Mouse (Mus musculus) hindbrain, embryonic 10.5 days (tissue): ENCODE measurements around the gene A3galt2. TPM values are rescaled to one million over a fixed set of nuclear protein-coding genes. Genes with fewer than 3 reads are reported as not detected.

Experiments
- DNase-seq: peaks from one replicate; pipeline ENCODE4 v3.0.0-alpha.2; 2017; ENCODE audit warnings: low spot score
- H3K27ac ChIP-seq: fragments of 300-500 bp; sonication (generic); 2 replicates; pipeline ENCODE4 v1.5.1; 2016; ENCODE audit warnings: mild to moderate bottlenecking, moderate library complexity
- H3K27me3 ChIP-seq: fragments of 300-500 bp; sonication (generic); 2 replicates; pipeline ENCODE4 v1.6.1; 2016; ENCODE audit warnings: mild to moderate bottlenecking; ENCODE audit not compliant: poor library complexity, insufficient read depth, severe bottlenecking
- H3K36me3 ChIP-seq: fragments of 300-500 bp; sonication (generic); 2 replicates; pipeline ENCODE4 v1.6.1; 2016; ENCODE audit warnings: mild to moderate bottlenecking, moderate library complexity
- H3K4me1 ChIP-seq: fragments of 300-500 bp; sonication (generic); replicated peaks from 2 replicates; pipeline ENCODE4 v1.6.1; 2016; ENCODE audit warnings: mild to moderate bottlenecking
- H3K4me3 ChIP-seq: fragments of 300-500 bp; sonication (generic); 2 replicates; pipeline ENCODE4 v1.5.1; 2016; ENCODE audit warnings: mild to moderate bottlenecking, moderate library complexity
- H3K9me3 ChIP-seq: fragments of 300-500 bp; sonication (generic); 2 replicates; pipeline ENCODE4 v1.6.1; 2016; ENCODE audit warnings: mild to moderate bottlenecking, moderate library complexity
- WGBS: fragments of 180-500 bp; shearing (Covaris S2); methylation state at CpG from one replicate; pipeline ENCODE4 v1.1.7; 2016; 5-methylcytosine and 5-hydroxymethylcytosine counted together
- polyA plus RNA-seq: library from polyadenylated mRNA; unstranded; fragments of >200 nt; fragmentation: Nextera tagmentation; extraction: Ambion mirVana; gene quantifications from 2 replicates; pipeline ENCODE4 v1.2.1, GENCODE M21; 2016

A3galt2 gene
- polyA plus RNA-seq, 1 experiment from 2014 or later, result 0.18 TPM

DNA sequence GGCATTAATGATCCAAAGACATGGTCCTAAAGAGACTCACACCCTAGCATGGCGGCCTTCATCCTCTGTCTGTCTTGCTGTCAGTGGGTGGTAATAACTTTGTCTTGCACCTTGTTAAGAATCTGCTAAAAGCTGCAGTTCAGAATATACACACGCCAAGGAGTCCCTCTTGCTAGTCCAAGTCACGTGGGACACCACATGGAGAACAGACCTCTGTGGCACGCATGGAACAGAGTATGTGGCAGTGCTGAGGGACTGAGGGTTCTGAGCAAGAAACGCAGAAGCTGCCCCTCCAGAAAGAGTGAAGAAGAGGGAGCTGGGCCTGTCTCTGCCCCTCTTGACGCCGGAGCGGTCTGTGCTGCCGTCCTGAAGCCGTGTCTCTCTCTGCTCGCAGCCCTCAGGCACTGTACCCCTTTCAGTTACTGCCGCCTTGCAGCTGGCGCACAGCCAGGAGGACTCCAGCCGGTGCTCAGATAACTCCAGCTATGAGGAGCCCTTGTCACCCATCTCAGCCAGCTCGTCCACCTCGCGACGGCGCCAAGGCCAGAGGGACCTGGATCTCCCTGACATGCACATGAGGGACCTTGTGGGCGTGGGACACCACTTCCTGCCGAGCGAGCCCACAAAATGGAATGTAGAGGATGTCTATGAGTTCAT lies 7.4 kb upstream of the A3galt2 start:
- Histone ChIP-seq H3K4me1 (peaks cover 6% of the 10 kb centered on the region), H3K36me3 (peaks cover 100% of the 10 kb centered on the region)
- 93% methylated on average over 22 of the region's 22 CpGs for WGBS

DNA sequence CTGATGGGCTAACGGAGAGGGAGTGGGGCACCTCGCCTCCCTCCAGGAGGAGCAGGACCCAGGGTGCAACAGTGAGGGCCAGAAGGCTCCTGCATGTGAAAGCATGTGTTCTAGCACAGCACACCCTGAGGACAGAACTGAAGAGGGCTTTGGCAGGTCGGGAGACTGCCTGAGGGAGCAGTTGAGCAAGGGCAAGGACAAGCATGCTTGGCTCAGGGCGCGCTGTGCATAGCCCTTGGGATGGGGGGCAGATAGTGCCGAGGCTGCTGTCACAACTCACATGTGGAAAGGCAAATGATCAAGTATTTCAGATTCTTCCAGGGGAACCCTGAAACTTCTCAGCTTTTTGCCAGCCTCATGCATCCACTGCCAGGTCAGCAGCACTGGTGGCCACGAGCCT lies 6.9 kb upstream of the A3galt2 start:
- no peak for DNase-seq
- Histone ChIP-seq H3K4me3 (no peak overlapping the region), H3K4me1 (peaks cover under 1% of the 10 kb centered on the region; the same call in 1 of the 2 replicates), H3K36me3 (peaks cover 100% of the 10 kb centered on the region), H3K9me3 (no peaks in the 10 kb centered on the region), H3K27me3 (no peaks in the 10 kb centered on the region), H3K27ac (peak overlapping the region; percentile 16; the same call in 1 of the 2 replicates)
- 92% methylated on average over 7 of the region's 7 CpGs for WGBS

More for the DNA sequence above, 7.4 kb upstream of the A3galt2 start:
- Histone ChIP-seq H3K27me3 (no peaks in the 10 kb centered on the region), H3K4me3 (no peak overlapping the region), H3K27ac (no peak overlapping the region), H3K9me3 (no peaks in the 10 kb centered on the region)
- DNase-seq, result no peak

DNA sequence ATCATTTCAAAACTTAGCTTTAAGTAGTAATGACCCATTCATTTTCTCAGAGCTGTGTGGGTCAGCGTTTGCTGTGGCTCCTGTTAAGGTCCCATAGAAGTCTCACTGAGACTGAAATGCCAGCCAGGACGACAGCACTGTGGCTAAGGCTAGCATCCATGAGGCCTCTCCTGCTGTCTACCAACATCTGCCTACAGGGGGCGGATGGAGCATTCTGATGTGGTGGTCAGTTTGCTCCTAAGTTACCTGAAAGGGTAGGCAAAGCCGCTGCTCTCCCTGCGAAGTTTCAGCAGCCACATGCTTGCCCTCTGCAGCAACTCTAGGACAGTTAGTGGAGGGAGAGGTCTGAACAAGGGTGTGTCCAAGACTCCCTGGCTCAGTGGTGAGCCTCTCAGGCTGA lies 4.2 kb upstream of the A3galt2 start:
- DNase-seq, result no peak
- H3K4me3 ChIP-seq, result no peak overlapping the region
- peaks cover 98% of the 10 kb centered on the region for H3K36me3 ChIP-seq

DNA sequence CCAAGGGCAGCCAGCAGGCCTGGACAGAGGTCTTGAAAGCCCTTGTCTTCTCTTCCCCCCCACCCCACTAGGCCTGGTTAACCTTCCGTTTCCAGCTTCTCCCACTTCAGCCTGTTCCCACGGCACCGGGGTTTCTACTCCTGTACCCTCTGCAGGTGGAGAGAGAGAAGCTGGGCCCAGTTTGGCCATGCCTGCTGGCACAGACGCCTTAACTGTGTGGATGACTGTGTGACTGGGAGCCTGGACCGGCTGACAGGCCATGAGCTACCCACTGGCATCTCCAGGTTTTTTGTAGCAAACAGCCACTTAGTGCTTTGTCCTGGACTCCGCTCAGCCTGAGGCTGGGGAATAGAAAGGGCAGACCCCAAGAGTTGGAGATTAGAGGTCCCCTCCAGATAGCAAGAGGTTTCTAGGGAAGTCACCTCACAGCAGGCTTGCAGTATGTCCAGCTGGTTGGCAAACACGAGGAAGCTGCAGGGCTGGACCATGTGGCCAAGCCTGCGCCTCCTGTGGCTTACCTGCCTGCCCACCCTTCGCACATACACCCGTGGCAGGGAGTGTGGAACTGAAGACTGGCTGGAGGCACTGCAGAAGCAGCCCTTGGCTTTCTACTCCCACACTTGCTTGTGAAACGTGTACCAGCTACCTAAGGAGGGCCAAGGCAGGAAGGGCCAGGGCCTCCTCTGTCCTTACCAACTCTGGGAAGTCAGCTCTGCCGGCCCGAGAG lies 3.0 kb upstream of the A3galt2 start:
- 92% methylated on average over 13 of the region's 13 CpGs for WGBS
- H3K4me3 ChIP-seq, result no peak overlapping the region
- no peak overlapping the region for H3K27ac ChIP-seq
- no peak for DNase-seq
- H3K4me1 ChIP-seq, result peaks cover 13% of the 10 kb centered on the region
- H3K36me3 ChIP-seq, result peaks cover 87% of the 10 kb centered on the region
- no peaks in the 10 kb centered on the region for H3K27me3 ChIP-seq
- H3K9me3 ChIP-seq, result no peaks in the 10 kb centered on the region

More for the DNA sequence above, 4.2 kb upstream of the A3galt2 start:
- WGBS, result 68% methylated on average over 5 of the region's 5 CpGs
- Histone ChIP-seq H3K27me3 (no peaks in the 10 kb centered on the region), H3K27ac (no peak overlapping the region), H3K4me1 (peaks cover 12% of the 10 kb centered on the region), H3K9me3 (no peaks in the 10 kb centered on the region)

DNA sequence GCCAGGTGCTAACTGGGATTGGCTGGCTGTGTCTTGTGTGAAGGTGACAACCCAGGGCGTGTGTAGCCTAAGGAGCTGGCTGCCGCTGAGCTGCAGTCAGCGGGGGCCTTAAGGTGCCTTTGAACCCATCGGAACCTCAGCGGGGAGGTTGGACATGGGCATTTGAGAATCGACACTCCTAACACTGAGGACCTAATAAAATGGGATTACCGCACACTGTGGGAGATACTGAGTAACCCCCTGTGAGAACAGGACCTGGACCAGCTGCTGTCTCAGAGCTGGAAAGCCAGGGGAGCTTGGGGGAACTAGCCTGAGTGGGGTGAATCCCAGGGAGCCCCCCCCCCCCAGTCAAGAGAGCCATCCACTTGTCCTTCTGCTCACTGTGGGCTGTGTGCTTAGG lies 1.6 kb upstream of the A3galt2 start:
- Histone ChIP-seq H3K4me1 (peaks cover 13% of the 10 kb centered on the region), H3K27ac (no peak overlapping the region), H3K9me3 (no peaks in the 10 kb centered on the region), H3K4me3 (no peak overlapping the region), H3K27me3 (no peaks in the 10 kb centered on the region), H3K36me3 (peaks cover 73% of the 10 kb centered on the region)
- no peak for DNase-seq
- WGBS, result 94% methylated on average over 7 of the region's 7 CpGs

DNA sequence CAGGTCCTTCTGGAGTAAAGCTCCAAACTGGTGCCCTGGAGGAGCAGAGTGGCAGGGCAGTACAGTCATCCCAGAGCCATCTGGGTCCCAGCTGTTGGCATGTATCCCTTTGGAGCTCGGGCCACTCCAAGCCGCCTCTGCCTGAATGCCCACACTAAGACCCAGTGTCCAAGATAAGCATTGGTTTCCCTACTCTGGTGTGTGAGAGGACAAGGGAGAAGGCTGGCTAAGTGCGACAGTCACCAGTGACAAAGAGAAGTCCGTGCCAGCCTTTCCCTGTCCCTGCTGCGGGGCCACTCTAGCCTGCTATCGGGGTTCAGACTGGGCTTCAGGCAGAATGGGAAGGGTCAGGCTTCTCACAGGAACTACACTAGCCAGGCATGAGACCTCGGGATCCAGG lies 736 bp downstream of the A3galt2 start:
- 80% methylated on average over 7 of the region's 7 CpGs for WGBS
- no peak for DNase-seq
- H3K4me3 ChIP-seq, result no peak overlapping the region
- H3K9me3 ChIP-seq, result no peaks in the 10 kb centered on the region
- peak overlapping the region; percentile 19; the same call in 1 of the 2 replicates for H3K27ac ChIP-seq
- H3K36me3 ChIP-seq, result peaks cover 50% of the 10 kb centered on the region
- peaks cover 13% of the 10 kb centered on the region for H3K4me1 ChIP-seq
- no peaks in the 10 kb centered on the region for H3K27me3 ChIP-seq

DNA sequence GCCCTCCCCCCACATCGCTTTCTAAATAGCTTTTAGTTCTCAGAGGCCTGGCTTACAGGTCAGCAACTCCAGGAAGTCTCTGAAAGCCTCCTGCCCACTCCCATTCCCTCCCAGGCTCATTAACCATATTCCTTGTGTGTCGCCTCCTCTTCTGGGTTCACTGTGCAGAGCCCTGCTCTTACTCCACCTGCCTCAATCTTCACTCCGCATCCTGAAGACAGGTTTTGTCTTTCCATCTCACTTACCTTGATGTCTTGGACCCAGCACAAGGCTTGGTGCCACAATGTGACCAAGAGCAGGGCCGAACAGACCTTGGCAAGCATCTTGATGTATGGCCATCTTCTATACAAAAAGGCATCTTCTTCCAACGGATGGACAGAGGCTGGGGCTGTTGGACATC lies 4.0 kb downstream of the A3galt2 start:
- H3K4me3 ChIP-seq, result no peak overlapping the region
- peaks cover 13% of the 10 kb centered on the region for H3K4me1 ChIP-seq
- H3K9me3 ChIP-seq, result peaks cover 11% of the 10 kb centered on the region
- H3K36me3 ChIP-seq, result peaks cover 17% of the 10 kb centered on the region
- no peaks in the 10 kb centered on the region for H3K27me3 ChIP-seq
- 85% methylated on average over 5 of the region's 5 CpGs for WGBS
- no peak overlapping the region for H3K27ac ChIP-seq
- no peak for DNase-seq

DNA sequence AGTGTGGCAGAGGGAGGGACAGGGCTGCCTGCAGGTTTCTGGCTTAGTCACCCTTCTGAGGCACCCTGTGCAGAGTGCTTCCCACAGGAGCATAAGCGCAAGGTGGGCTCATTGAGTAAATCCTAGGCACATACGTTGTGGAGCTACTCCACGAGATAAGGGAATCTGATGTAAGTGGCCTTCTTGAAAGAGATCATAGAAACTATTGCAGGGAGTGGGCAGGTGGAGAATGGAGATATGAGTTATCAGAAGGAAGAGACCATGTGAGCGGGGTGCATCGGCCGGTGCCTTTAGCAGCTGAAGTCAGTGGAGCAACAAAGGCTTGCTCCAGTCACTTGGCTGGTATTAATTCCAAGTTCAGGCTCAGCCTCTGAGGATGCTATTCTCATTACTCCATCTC lies 4.9 kb downstream of the A3galt2 start:
- WGBS, result 92% methylated on average over 6 of the region's 6 CpGs
- H3K27me3 ChIP-seq, result no peaks in the 10 kb centered on the region
- no peak for DNase-seq
- H3K27ac ChIP-seq, result no peak overlapping the region
- H3K4me1 ChIP-seq, result peaks cover 11% of the 10 kb centered on the region
- no peak overlapping the region for H3K4me3 ChIP-seq
- peaks cover 11% of the 10 kb centered on the region for H3K9me3 ChIP-seq
- H3K36me3 ChIP-seq, result peaks cover 10% of the 10 kb centered on the region

DNA sequence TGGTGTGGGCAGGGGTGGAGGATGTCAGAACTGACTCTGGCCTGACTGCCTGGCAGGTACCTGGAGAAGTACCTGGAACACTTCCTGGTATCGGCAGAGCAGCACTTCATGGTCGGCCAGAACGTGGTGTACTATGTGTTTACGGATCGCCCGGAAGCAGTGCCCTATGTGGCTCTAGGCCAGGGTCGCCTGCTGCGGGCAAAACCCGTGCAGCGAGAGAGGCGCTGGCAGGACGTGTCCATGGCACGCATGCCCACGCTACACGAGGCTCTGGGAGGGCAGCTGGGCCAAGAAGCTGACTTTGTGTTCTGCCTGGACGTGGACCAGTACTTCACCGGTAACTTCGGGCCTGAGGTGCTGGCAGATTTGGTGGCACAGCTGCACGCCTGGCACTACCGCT lies 11.8 kb downstream of the A3galt2 start:
- peaks cover 11% of the 10 kb centered on the region for H3K9me3 ChIP-seq
- 0 out of 2 replicates have a peak, but pooled peaks cover 2% of the 10 kb centered on the region for H3K27me3 ChIP-seq
- H3K27ac ChIP-seq, result no peak overlapping the region
- no peak for DNase-seq
- peaks cover 32% of the 10 kb centered on the region for H3K4me1 ChIP-seq
- peaks cover 7% of the 10 kb centered on the region for H3K36me3 ChIP-seq
- H3K4me3 ChIP-seq, result no peak overlapping the region
- WGBS, result 91% methylated on average over 20 of the region's 20 CpGs

DNA sequence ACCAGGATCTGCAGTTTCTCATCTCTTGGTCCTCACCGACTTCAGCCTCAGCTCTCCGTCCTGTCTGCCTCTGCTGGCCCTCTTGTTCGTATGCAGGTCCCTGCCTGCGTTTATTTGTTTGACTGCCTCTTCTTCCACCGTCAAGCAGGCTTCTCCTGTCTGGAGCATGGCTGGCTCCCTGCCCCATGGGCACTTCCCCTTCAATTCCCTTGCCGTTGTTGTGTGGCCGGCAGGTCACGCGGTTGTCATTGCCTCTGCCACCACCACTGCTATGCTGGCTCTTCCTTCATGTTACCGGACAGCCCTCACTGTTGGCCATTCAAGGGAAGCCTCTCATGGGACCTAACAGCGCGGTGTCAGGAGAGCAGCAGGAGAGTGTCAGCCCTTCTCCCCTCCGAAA lies 13.0 kb downstream of the A3galt2 start:
- Histone ChIP-seq H3K36me3 (peaks cover 19% of the 10 kb centered on the region), H3K27me3 (0 out of 2 replicates have a peak, but pooled peaks cover 2% of the 10 kb centered on the region), H3K4me3 (no peak overlapping the region), H3K4me1 (peaks cover 32% of the 10 kb centered on the region), H3K27ac (no peak overlapping the region), H3K9me3 (peaks cover 6% of the 10 kb centered on the region)
- WGBS, result 85% methylated on average over 13 of the region's 13 CpGs
- no peak for DNase-seq

DNA sequence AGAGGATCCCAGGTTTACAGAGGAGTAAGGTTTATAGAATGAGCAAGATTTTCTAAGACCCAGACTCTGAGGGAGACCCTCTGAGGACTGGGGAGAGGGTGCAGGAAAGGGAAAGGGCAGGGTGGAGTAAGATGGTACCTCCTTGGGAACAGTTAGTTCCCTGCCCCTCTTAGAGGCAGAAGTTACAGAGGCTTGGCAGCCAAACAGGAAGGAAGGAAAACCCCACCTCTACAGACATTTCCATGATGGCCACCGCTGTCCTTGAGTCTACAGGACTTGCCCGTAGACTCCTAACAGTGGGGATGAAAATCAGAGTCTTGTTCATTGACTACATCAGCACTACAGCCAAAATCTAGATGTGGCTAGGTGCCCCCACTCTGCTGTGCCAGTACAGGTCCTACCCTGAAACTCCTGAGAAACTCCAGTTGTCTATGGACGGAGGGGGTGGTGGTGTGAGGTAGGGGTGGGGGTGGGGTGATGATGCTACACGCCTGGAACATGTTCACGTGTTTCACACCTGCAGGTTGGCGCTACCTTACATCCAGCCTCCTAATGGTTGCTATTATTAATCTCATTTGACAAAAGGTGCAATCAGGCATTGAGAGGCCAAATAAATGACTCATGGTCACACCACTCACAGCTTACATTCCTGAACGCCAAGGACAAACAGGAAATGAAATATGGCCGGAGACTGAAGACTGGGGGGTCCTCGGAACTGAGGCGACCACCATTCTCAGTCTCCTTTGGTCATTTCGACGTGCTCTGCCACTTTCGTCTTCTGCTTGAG lies 14.6 kb downstream of the A3galt2 start:
- Histone ChIP-seq H3K4me3 (no peak overlapping the region), H3K27ac (peak overlapping the region; percentile 35; the same call in 1 of the 2 replicates), H3K9me3 (no peaks in the 10 kb centered on the region), H3K27me3 (0 out of 2 replicates have a peak, but pooled peaks cover 2% of the 10 kb centered on the region), H3K4me1 (peaks cover 32% of the 10 kb centered on the region), H3K36me3 (peaks cover 35% of the 10 kb centered on the region)
- DNase-seq, result no peak
- WGBS, result 94% methylated on average over 13 of the region's 13 CpGs

DNA sequence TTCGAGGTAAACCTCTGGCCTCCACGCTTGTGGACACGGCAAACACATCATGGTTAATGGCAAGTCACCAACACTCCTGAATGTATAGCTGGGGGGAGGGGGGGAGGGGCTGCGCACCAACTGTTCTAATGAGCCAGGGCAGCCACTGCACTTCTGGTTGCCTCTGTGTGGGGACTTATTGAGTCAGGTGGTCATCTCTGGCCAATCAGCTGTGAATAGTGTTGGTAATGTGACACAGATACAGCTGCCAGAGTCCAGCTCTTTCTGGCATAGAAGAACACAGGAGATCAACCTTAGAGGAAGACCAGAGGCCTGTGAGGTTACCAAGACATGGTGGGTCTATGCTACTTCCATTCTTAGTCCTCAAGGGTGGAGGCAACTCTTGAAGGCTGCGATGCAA lies 15.5 kb downstream of the A3galt2 start:
- H3K36me3 ChIP-seq, result peaks cover 45% of the 10 kb centered on the region
- no peak for DNase-seq
- no peak overlapping the region for H3K4me3 ChIP-seq
- H3K27ac ChIP-seq, result no peak overlapping the region
- H3K9me3 ChIP-seq, result no peaks in the 10 kb centered on the region
- peaks cover 32% of the 10 kb centered on the region for H3K4me1 ChIP-seq
- 87% methylated on average over 5 of the region's 5 CpGs for WGBS
- H3K27me3 ChIP-seq, result 0 out of 2 replicates have a peak, but pooled peaks cover 2% of the 10 kb centered on the region
